Mouse (Mus musculus): ENCODE results near the gene Hlcs.

Gene Hlcs

GRCm38 (mm10) chr16:94328881-94329867 is 15.8 kb upstream of the Hlcs start:
- DNase-seq (ENCODE audit: low read depth, low spot score): no peak

GRCm38 (mm10) chr16:94327781-94328711 is 14.7 kb upstream of the Hlcs start, which contains the start of gene Ripply3:
Gene Ripply3 (plus strand): TSS chr16:94328420.
- DNase-seq (ENCODE audit: low read depth, low spot score): no peak

- DNase-seq (ENCODE audit: low read depth, low spot score): no peak
Observed at GRCm38 (mm10) chr16:94326008-94326407, 12.6 kb upstream of the Hlcs start.

GRCm38 (mm10) chr16:94323681-94324080 is 10.3 kb upstream of the Hlcs start:
- no peak for DNase-seq (ENCODE audit: low read depth, low spot score)

- no peak for DNase-seq (ENCODE audit: low read depth, low spot score)
Observed at GRCm38 (mm10) chr16:94320223-94320622, 6.9 kb upstream of the Hlcs start.

GRCm38 (mm10) chr16:94317752-94318151 is 4.4 kb upstream of the Hlcs start:
- no peak for DNase-seq (ENCODE audit: low read depth, low spot score)

GRCm38 (mm10) chr16:94315215-94315614 is 1.8 kb upstream of the Hlcs start:
- no peak for DNase-seq (ENCODE audit: low read depth, low spot score)

GRCm38 (mm10) chr16:94314626-94315025 is 1.3 kb upstream of the Hlcs start:
- no peak for DNase-seq (ENCODE audit: low read depth, low spot score)

GRCm38 (mm10) chr16:94312663-94313228 is 625 bp downstream of the Hlcs start:
- DNase-seq (ENCODE audit: low read depth, low spot score): peak; percentile 68

- DNase-seq (ENCODE audit: low read depth, low spot score): no peak
Observed at GRCm38 (mm10) chr16:94311931-94312330, 1.4 kb downstream of the Hlcs start.

GRCm38 (mm10) chr16:94311416-94311815 is 2.0 kb downstream of the Hlcs start:
- DNase-seq (ENCODE audit: low read depth, low spot score): no peak

GRCm38 (mm10) chr16:94309025-94309424 is 4.3 kb downstream of the Hlcs start:
- DNase-seq (ENCODE audit: low read depth, low spot score): no peak

- no peak for DNase-seq (ENCODE audit: low read depth, low spot score)
Observed at GRCm38 (mm10) chr16:94307942-94308341, 5.4 kb downstream of the Hlcs start.

- DNase-seq (ENCODE audit: low read depth, low spot score): no peak
Observed at GRCm38 (mm10) chr16:94307526-94307925, 5.8 kb downstream of the Hlcs start.

GRCm38 (mm10) chr16:94303203-94303535 is 10.2 kb downstream of the Hlcs start:
- no peak for DNase-seq (ENCODE audit: low read depth, low spot score)

- no peak for DNase-seq (ENCODE audit: low read depth, low spot score)
Observed at GRCm38 (mm10) chr16:94302274-94303202, 10.8 kb downstream of the Hlcs start.

GRCm38 (mm10) chr16:94301696-94302095 is 11.7 kb downstream of the Hlcs start:
- DNase-seq (ENCODE audit: low read depth, low spot score): no peak

- no peak for DNase-seq (ENCODE audit: low read depth, low spot score)
Observed at GRCm38 (mm10) chr16:94301194-94301593, 12.2 kb downstream of the Hlcs start.

GRCm38 (mm10) chr16:94299210-94299609 is 14.2 kb downstream of the Hlcs start:
- DNase-seq (ENCODE audit: low read depth, low spot score): no peak

- no peak for DNase-seq (ENCODE audit: low read depth, low spot score)
Observed at GRCm38 (mm10) chr16:94298081-94298480, 15.3 kb downstream of the Hlcs start.

GRCm38 (mm10) chr16:94291141-94291540 is 22.2 kb downstream of the Hlcs start:
- no peak for DNase-seq (ENCODE audit: low read depth, low spot score)

Data from retina, adult 2 months (tissue).